Mouse (Mus musculus) lung, embryonic 16.5 days (tissue): ENCODE measurements around the gene Psen2. TPM values are rescaled to one million over a fixed set of nuclear protein-coding genes. Genes with fewer than 3 reads are reported as not detected.

Experiments used
- ATAC-seq: fragments of 200-750 bp; cut with Nextera tagmentation; 2 replicates; pipeline ENCODE4 v1.8.0; 2017; ENCODE audit warnings: low read depth, mild to moderate bottlenecking, moderate library complexity
- H3K27ac ChIP-seq: fragments of 300-500 bp; sonication (generic); 2 replicates; pipeline ENCODE4 v1.5.1; 2014; ENCODE audit warnings: mild to moderate bottlenecking, control low read depth, low read length
- H3K27me3 ChIP-seq: fragments of 300-500 bp; sonication (generic); 2 replicates; pipeline ENCODE4 v1.6.1; 2014; ENCODE audit warnings: low read depth, low read length, mixed read lengths; ENCODE audit not compliant: control insufficient read depth, insufficient read depth
- H3K36me3 ChIP-seq: fragments of 300-500 bp; sonication (generic); 2 replicates; pipeline ENCODE4 v1.6.1; 2014; ENCODE audit warnings: low read length; ENCODE audit not compliant: control insufficient read depth, insufficient read depth
- H3K4me1 ChIP-seq: fragments of 300-500 bp; sonication (generic); replicated peaks from 2 replicates; pipeline ENCODE4 v1.6.1; 2014; ENCODE audit warnings: low read length, mixed read lengths; ENCODE audit not compliant: control insufficient read depth, insufficient read depth
- H3K4me2 ChIP-seq: fragments of 300-500 bp; sonication (generic); 2 replicates; pipeline ENCODE4 v1.6.1; 2014; ENCODE audit warnings: low read depth, low read length, control low read depth
- H3K4me3 ChIP-seq: fragments of 300-500 bp; sonication (generic); 2 replicates; pipeline ENCODE4 v1.5.1; 2014; ENCODE audit warnings: mild to moderate bottlenecking, low read length, control low read depth
- H3K9ac ChIP-seq: fragments of 300-500 bp; sonication (generic); 2 replicates; pipeline ENCODE4 v1.6.1; 2014; ENCODE audit warnings: low read length, control low read depth
- H3K9me3 ChIP-seq: fragments of 300-500 bp; sonication (generic); 2 replicates; pipeline ENCODE4 v1.6.1; 2016; ENCODE audit warnings: low read length; ENCODE audit not compliant: control insufficient read depth
- WGBS: fragments of 180-500 bp; shearing (Covaris S2); extraction: QIAGEN DNeasy Blood & Tissue Kit; methylation state at CpG from one replicate; pipeline ENCODE4 v1.1.7; 2014; 5-methylcytosine and 5-hydroxymethylcytosine counted together
- polyA plus RNA-seq: library from polyadenylated mRNA; unstranded; fragments of >200 nt; fragmentation: Nextera tagmentation; extraction: Ambion mirVana; gene quantifications from 2 replicates; pipeline ENCODE4 v1.2.1, GENCODE M21; 2015

Gene Psen2
- polyA plus RNA-seq, 1 experiment from 2014 or later, result 14.6 TPM

GRCm38 (mm10) chr1:180254316-180254715 lies 8.9 kb downstream of the Psen2 start:
- no peak overlapping the region for H3K27ac ChIP-seq
- H3K4me3 ChIP-seq, result no peak overlapping the region

GRCm38 (mm10) chr1:180252656-180253190 lies 10.5 kb downstream of the Psen2 start:
- H3K4me3 ChIP-seq, result no peak overlapping the region
- H3K9ac ChIP-seq, result no peak overlapping the region
- H3K27ac ChIP-seq, result no peak overlapping the region
- no peaks in the 10 kb centered on the region for H3K9me3 ChIP-seq
- H3K27me3 ChIP-seq, result no peaks in the 10 kb centered on the region
- no peaks in the 10 kb centered on the region for H3K36me3 ChIP-seq
- 71% methylated on average over 11 of the region's 11 CpGs for WGBS
- ATAC-seq, result no peak
- no peak overlapping the region for H3K4me2 ChIP-seq
- H3K4me1 ChIP-seq, result peaks cover 19% of the 10 kb centered on the region

More at GRCm38 (mm10) chr1:180254316-180254715, 8.9 kb downstream of the Psen2 start:
- 81% methylated on average over 5 of the region's 5 CpGs for WGBS
- H3K4me2 ChIP-seq, result no peak overlapping the region
- no peak overlapping the region for H3K9ac ChIP-seq
- no peak for ATAC-seq
- no peaks in the 10 kb centered on the region for H3K27me3 ChIP-seq
- peaks cover 14% of the 10 kb centered on the region for H3K4me1 ChIP-seq
- no peaks in the 10 kb centered on the region for H3K36me3 ChIP-seq
- H3K9me3 ChIP-seq, result no peaks in the 10 kb centered on the region

GRCm38 (mm10) chr1:180251176-180252048 lies 11.8 kb downstream of the Psen2 start:
- no peak for ATAC-seq
- H3K4me3 ChIP-seq, result no peak overlapping the region
- no peak overlapping the region for H3K4me2 ChIP-seq
- H3K9me3 ChIP-seq, result no peaks in the 10 kb centered on the region
- no peak overlapping the region for H3K27ac ChIP-seq
- no peaks in the 10 kb centered on the region for H3K36me3 ChIP-seq
- no peak overlapping the region for H3K9ac ChIP-seq
- WGBS, result 63% methylated on average over 10 of the region's 10 CpGs
- H3K4me1 ChIP-seq, result peaks cover 19% of the 10 kb centered on the region
- no peaks in the 10 kb centered on the region for H3K27me3 ChIP-seq

- Histone ChIP-seq H3K27ac (no peak overlapping the region), H3K9me3 (no peaks in the 10 kb centered on the region), H3K4me2 (no peak overlapping the region), H3K9ac (no peak overlapping the region), H3K4me3 (no peak overlapping the region), H3K27me3 (no peaks in the 10 kb centered on the region), H3K36me3 (no peaks in the 10 kb centered on the region), H3K4me1 (peaks cover 18% of the 10 kb centered on the region)
- 47% methylated on average over 8 of the region's 8 CpGs for WGBS
- no peak for ATAC-seq
Observed at GRCm38 (mm10) chr1:180250441-180250830, 12.8 kb downstream of the Psen2 start.

GRCm38 (mm10) chr1:180249666-180250440 lies 13.4 kb downstream of the Psen2 start:
- WGBS, result 24% methylated on average over 20 of the region's 20 CpGs
- ATAC-seq, result peak; percentile 62
- Histone ChIP-seq H3K9ac (no peak overlapping the region; the same call in 1 of the 2 replicates), H3K4me2 (peak overlapping the region; percentile 20; the same call in 1 of the 2 replicates), H3K27me3 (no peaks in the 10 kb centered on the region), H3K4me3 (no peak overlapping the region), H3K36me3 (no peaks in the 10 kb centered on the region), H3K9me3 (no peaks in the 10 kb centered on the region), H3K27ac (no peak overlapping the region), H3K4me1 (peaks cover 12% of the 10 kb centered on the region)

GRCm38 (mm10) chr1:180248593-180249146 lies 14.6 kb downstream of the Psen2 start:
- no peaks in the 10 kb centered on the region for H3K36me3 ChIP-seq
- WGBS, result 49% methylated on average over 7 of the region's 7 CpGs
- no peak overlapping the region for H3K4me2 ChIP-seq
- no peak overlapping the region for H3K9ac ChIP-seq
- ATAC-seq, result no peak
- H3K27ac ChIP-seq, result no peak overlapping the region
- H3K27me3 ChIP-seq, result no peaks in the 10 kb centered on the region
- no peak overlapping the region for H3K4me3 ChIP-seq
- peaks cover 12% of the 10 kb centered on the region for H3K4me1 ChIP-seq
- H3K9me3 ChIP-seq, result no peaks in the 10 kb centered on the region

- Histone ChIP-seq H3K9me3 (no peaks in the 10 kb centered on the region), H3K27ac (no peak overlapping the region), H3K27me3 (no peaks in the 10 kb centered on the region), H3K4me1 (peaks cover 12% of the 10 kb centered on the region), H3K4me2 (no peak overlapping the region), H3K9ac (no peak overlapping the region), H3K4me3 (no peak overlapping the region), H3K36me3 (no peaks in the 10 kb centered on the region)
- ATAC-seq, result no peak
- 55% methylated on average over 7 of the region's 7 CpGs for WGBS
Observed at GRCm38 (mm10) chr1:180247901-180248300, 15.3 kb downstream of the Psen2 start.

- Histone ChIP-seq H3K27ac (no peak overlapping the region), H3K4me1 (peaks cover 12% of the 10 kb centered on the region), H3K4me2 (no peak overlapping the region), H3K9ac (no peak overlapping the region), H3K36me3 (no peaks in the 10 kb centered on the region), H3K27me3 (no peaks in the 10 kb centered on the region), H3K9me3 (no peaks in the 10 kb centered on the region), H3K4me3 (no peak overlapping the region)
- 47% methylated on average over 13 of the region's 13 CpGs for WGBS
- ATAC-seq, result no peak
Observed at GRCm38 (mm10) chr1:180245741-180246507, 17.3 kb downstream of the Psen2 start.
